Mouse (Mus musculus) liver, adult 2 months (tissue): ENCODE measurements at regions not wholly inside any gene's neighbourhood (a gene's known extent, or its start where the extent isn't known, plus 50 kb on each side); places are given as distances from the start of the nearest gene placed in this dataset.

Source experiments
- CTCF ChIP-seq: fragments of 200-500 bp; IDR thresholded peaks from 2 replicates; pipeline ENCODE4 v1.5.1; 2011; ENCODE audit warnings: low read depth, low read length, control low read depth
- POLR2A ChIP-seq: fragments of 200-500 bp; IDR thresholded peaks from 2 replicates; pipeline ENCODE4 v1.6.1; 2011; ENCODE audit warnings: low read length, control low read depth; ENCODE audit not compliant: insufficient read depth; ENCODE audit errors: extremely low read depth

DNA sequence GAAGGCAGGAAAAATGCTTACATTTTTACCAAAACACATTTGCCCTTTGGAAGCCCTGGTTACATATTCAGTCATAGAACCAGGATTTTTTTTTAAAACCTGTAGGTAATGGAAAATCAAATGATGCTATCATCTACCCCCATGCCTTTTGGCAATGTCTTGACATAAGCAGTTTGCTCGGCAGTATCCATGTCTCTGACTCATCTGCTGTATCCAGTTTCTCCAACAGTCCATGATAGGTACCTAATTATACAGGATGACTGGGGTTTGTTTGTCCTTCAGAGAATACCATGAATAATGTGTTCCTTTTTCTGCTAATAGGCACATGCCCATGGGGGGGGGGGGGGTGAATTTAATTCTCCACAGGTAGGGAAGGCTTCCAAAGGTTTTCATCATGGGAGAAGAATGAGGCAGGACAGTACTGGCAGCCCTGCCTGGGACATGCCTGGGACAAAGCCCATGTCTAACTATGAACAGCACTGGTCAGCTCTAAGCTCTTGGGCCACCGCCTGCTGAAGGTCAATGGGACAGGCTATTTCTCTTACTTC lies 122.9 kb downstream of the Cand1 start:
- no peak for TF ChIP-seq CTCF
- TF ChIP-seq POLR2A: no peak
